Mouse (Mus musculus): ENCODE results near the gene Kdm6b.
A peak's percentile ranks its signal among the peaks of the same experiment; 100 is the strongest.
"Not testable (repeated sequence)": the region's sequence is repeated elsewhere in the genome, so short reads cannot be mapped to it uniquely, and the experiment has no call there.

Kdm6b gene

DNA sequence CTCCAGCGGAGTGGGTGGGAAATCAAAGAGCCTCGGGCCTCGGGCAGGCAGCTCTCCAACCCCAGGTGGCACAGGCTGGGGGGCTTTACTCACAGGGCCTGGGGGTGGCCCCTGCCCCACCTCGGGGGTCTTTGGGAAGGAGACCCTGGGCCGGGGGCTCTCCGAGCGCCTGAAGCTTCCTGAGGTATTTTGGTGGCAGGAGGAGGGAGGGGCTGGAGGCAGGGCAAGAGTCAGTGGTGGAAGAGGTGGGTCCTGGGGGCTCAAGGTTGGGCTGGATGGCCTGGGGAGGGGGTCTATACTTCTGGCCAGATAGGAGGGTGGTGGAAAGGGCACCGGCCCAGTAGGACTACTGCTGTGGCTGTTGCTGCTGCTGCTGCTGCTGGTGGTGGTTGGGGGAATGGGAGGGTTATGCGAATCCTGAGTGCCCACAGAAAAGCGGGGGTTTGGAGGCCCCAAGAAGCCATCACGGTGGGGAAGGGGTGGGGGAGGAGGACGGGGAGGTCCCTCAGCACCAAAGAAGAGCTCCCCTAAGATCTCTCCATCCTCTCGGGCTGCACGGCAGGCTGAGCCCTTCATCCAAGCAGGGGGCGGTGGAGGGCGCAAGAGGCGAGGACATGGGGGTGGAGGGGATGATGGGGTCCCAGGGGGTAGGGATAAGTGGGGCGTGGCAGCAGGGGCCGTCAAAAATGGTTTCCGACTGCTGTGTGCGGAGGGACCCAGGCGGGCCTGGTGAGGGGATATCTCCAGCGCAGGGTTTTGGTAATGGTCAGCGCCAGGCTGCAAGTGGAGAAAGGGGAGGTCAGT is 7.9 kb downstream of the Kdm6b start:
- no peak for DNase-seq

GRCm38 (mm10) chr11:69404595-69405396 is 8.7 kb downstream of the Kdm6b start:
- DNase-seq: peak in 1 of 2 experiments; percentile 6

- peak in 1 of 2 experiments; percentile 6 for DNase-seq
These were observed 9.5 kb downstream of the Kdm6b start for GRCm38 (mm10) chr11:69403691-69404594.

GRCm38 (mm10) chr11:69401987-69402386 is 11.5 kb downstream of the Kdm6b start:
- peak in 1 of 2 experiments; percentile 9 for DNase-seq

- peak; percentile 90 to 94 for DNase-seq
These were observed 12.3 kb downstream of the Kdm6b start for GRCm38 (mm10) chr11:69401210-69401637.

DNA sequence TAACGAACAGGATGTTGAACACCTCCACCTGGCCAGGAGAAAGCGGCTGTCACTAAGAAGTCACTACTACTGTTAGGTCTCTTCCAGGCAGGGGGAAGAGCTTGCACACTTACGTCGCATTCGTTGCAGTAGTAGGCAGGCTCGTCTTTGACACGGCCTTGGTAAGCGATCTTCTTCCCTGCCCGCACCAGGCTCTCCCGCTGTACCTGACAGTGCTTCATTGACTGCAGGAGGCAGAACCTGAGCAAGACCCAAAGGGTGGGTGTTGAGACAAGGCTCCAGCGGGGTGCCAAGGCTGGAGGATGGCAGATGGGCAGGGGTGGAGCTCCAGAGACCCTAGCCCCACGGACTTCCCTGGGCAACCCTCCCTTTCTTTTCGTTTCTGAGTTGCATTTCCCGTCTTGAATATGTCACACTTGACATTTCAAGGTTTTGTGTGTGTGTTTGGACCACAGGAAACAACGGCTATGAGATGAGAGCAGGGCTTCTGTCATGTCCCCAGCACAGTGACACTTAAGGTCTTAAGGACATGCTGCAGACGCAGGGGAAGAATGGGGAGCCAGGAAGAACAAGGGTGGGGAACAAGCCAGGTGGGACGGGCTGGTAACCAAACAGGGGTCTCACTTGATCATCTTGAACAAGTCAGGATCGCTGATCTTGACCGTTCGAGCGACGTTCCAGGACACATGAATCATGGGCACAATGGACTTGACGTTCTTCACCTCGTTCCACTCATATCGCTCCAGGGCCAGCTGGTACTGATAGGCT is 13.2 kb downstream of the Kdm6b start:
- peak in 1 of 2 experiments; percentile 11 for DNase-seq

- peak in 1 of 2 experiments; percentile 6 for DNase-seq
These were observed 14.0 kb downstream of the Kdm6b start for GRCm38 (mm10) chr11:69399201-69400082.

- no peak for DNase-seq
These were observed 14.8 kb downstream of the Kdm6b start for GRCm38 (mm10) chr11:69398486-69399200.

GRCm38 (mm10) chr11:69398059-69398458 is 15.4 kb downstream of the Kdm6b start, which contains the start of gene Tmem88:
Gene Tmem88 (minus strand): TSS chr11:69398234.
- DNase-seq: peak in 1 of 2 experiments; percentile 27

- peak in 1 of 2 experiments; percentile 24 for DNase-seq
These were observed 15.9 kb downstream of the Kdm6b start for GRCm38 (mm10) chr11:69397581-69398057.

GRCm38 (mm10) chr11:69396772-69397171 is 16.7 kb downstream of the Kdm6b start:
- DNase-seq: peak in 1 of 2 experiments; percentile 60

- DNase-seq: peak; percentile 97 to 98
These were observed 17.7 kb downstream of the Kdm6b start for GRCm38 (mm10) chr11:69395634-69396373.

GRCm38 (mm10) chr11:69395235-69395633 is 18.2 kb downstream of the Kdm6b start, which contains the start of the genes Naa38 and Cyb5d1:
Gene Naa38 (plus strand): TSS chr11:69395487.
Gene Cyb5d1 (minus strand): TSS chr11:69395631.
- DNase-seq: peak; percentile 92 to 94

- DNase-seq: not testable (repeated sequence)
These were observed 18.8 kb downstream of the Kdm6b start for GRCm38 (mm10) chr11:69394591-69395167.

GRCm38 (mm10) chr11:69390400-69391034 is 23.0 kb downstream of the Kdm6b start:
- DNase-seq: peak; percentile 18 to 75

- peak in 1 of 2 experiments; percentile 25 for DNase-seq
These were observed 23.7 kb downstream of the Kdm6b start for GRCm38 (mm10) chr11:69389531-69390399.

- no peak for DNase-seq
These were observed 24.8 kb downstream of the Kdm6b start for GRCm38 (mm10) chr11:69388680-69389079.
